Mouse (Mus musculus) heart, postnatal 0 days (tissue): ENCODE results near the gene Gpr65.

Source experiments
- CTCF ChIP-seq: IDR thresholded peaks from 2 replicates; pipeline ENCODE4 v1.5.1; 2016; ENCODE audit warnings: antibody characterized with exemption, control low read depth, low read depth
- EP300 ChIP-seq: IDR thresholded peaks from 2 replicates; pipeline ENCODE4 v1.6.1; 2016; ENCODE audit warnings: antibody characterized with exemption, low read depth

- no peak for TF ChIP-seq EP300
- TF ChIP-seq CTCF: peak; percentile 85
Observed at GRCm38 (mm10) chr12:98280530-98280929, 12.1 kb downstream of the Gpr65 start.
